Mouse (Mus musculus) liver, embryonic 11.5 days (tissue): ENCODE measurements around the gene Tnik. TPM values are rescaled to one million over a fixed set of nuclear protein-coding genes. Genes with fewer than 3 reads are reported as not detected.

ENCODE experiments used
- ATAC-seq: fragments of 200-750 bp; cut with Nextera tagmentation; replicated peaks from 2 replicates; pipeline ENCODE4 v1.8.0; 2017; ENCODE audit warnings: moderate number of reproducible peaks, mild to moderate bottlenecking, moderate TSS enrichment, moderate library complexity; ENCODE audit not compliant: low FRiP score
- DNase-seq: peaks from one replicate; pipeline ENCODE4 v3.0.0-alpha.2; 2017; ENCODE audit warnings: low spot score
- H3K27ac ChIP-seq: fragments of 300-500 bp; sonication (generic); 2 replicates; pipeline ENCODE4 v1.5.1; 2014; ENCODE audit warnings: mild to moderate bottlenecking, low read depth, low read length, control low read depth
- H3K27me3 ChIP-seq: fragments of 300-500 bp; sonication (generic); replicated peaks from 2 replicates; pipeline ENCODE4 v1.6.1; 2014; ENCODE audit warnings: low read length, mixed read lengths; ENCODE audit not compliant: control insufficient read depth, insufficient read depth
- H3K36me3 ChIP-seq: fragments of 300-500 bp; sonication (generic); 2 replicates; pipeline ENCODE4 v1.6.1; 2014; ENCODE audit warnings: mild to moderate bottlenecking, low read length, moderate library complexity, mixed read lengths; ENCODE audit not compliant: control insufficient read depth, insufficient read depth
- H3K4me1 ChIP-seq: fragments of 300-500 bp; sonication (generic); replicated peaks from 2 replicates; pipeline ENCODE4 v1.6.1; 2014; ENCODE audit warnings: low read length, mixed read lengths; ENCODE audit not compliant: control insufficient read depth, insufficient read depth
- H3K4me2 ChIP-seq: fragments of 300-500 bp; sonication (generic); 2 replicates; pipeline ENCODE4 v1.6.1; 2014; ENCODE audit warnings: mild to moderate bottlenecking, control low read depth, moderate library complexity
- H3K4me3 ChIP-seq: fragments of 300-500 bp; sonication (generic); 2 replicates; pipeline ENCODE4 v1.5.1; 2014; ENCODE audit warnings: low read depth, low read length, control low read depth
- H3K9ac ChIP-seq: fragments of 300-500 bp; sonication (generic); 2 replicates; pipeline ENCODE4 v1.6.1; 2014; ENCODE audit warnings: low read depth, low read length, control low read depth
- H3K9me3 ChIP-seq: fragments of 300-500 bp; sonication (generic); 2 replicates; pipeline ENCODE4 v1.6.1; 2016; ENCODE audit warnings: low read length, inconsistent platforms, mixed read lengths; ENCODE audit not compliant: control insufficient read depth
- WGBS: fragments of 180-500 bp; shearing (Covaris S2); extraction: QIAGEN DNeasy Blood & Tissue Kit; methylation state at CpG from one replicate; pipeline ENCODE4 v1.1.7; 2014; 5-methylcytosine and 5-hydroxymethylcytosine counted together
- polyA plus RNA-seq: library from polyadenylated mRNA; unstranded; fragments of >200 nt; fragmentation: Nextera tagmentation; extraction: Ambion mirVana; gene quantifications from 2 replicates; pipeline ENCODE4 v1.2.1, GENCODE M21; 2014

Gene Tnik
- polyA plus RNA-seq, 1 experiment from 2014 or later: 11.8 TPM

GRCm38 (mm10) chr3:28531294-28531956, 268.4 kb downstream of the Tnik start:
- no peak overlapping the region for H3K4me2 ChIP-seq
- H3K36me3 ChIP-seq: no peaks in the 10 kb centered on the region
- H3K27ac ChIP-seq: no peak overlapping the region
- no peaks in the 10 kb centered on the region for H3K27me3 ChIP-seq
- H3K4me3 ChIP-seq: no peak overlapping the region
- H3K9me3 ChIP-seq: no peaks in the 10 kb centered on the region
- no peak overlapping the region for H3K9ac ChIP-seq
- H3K4me1 ChIP-seq: no peaks in the 10 kb centered on the region
- ATAC-seq (no peak), DNase-seq (no peak)
- WGBS: 80% methylated on average over 15 of the region's 15 CpGs

- H3K9ac ChIP-seq: no peak overlapping the region
- H3K9me3 ChIP-seq: no peaks in the 10 kb centered on the region
- DNase-seq: no peak
- H3K36me3 ChIP-seq: no peaks in the 10 kb centered on the region
- H3K4me1 ChIP-seq: no peaks in the 10 kb centered on the region
- H3K27me3 ChIP-seq: no peaks in the 10 kb centered on the region
- no peak overlapping the region for H3K4me3 ChIP-seq
- H3K27ac ChIP-seq: no peak overlapping the region
- H3K4me2 ChIP-seq: no peak overlapping the region
- 88% methylated on average over 7 of the region's 7 CpGs for WGBS
- no peak for ATAC-seq
Measured at GRCm38 (mm10) chr3:28532666-28533065, 269.7 kb downstream of the Tnik start.

GRCm38 (mm10) chr3:28540121-28540520, 277.1 kb downstream of the Tnik start:
- Histone ChIP-seq H3K4me2 (no peak overlapping the region), H3K9ac (no peak overlapping the region), H3K27ac (no peak overlapping the region), H3K36me3 (no peaks in the 10 kb centered on the region), H3K9me3 (no peaks in the 10 kb centered on the region), H3K4me1 (no peaks in the 10 kb centered on the region), H3K4me3 (no peak overlapping the region), H3K27me3 (no peaks in the 10 kb centered on the region)
- DNase-seq (no peak), ATAC-seq (no peak)
- 80% methylated on average over 5 of the region's 5 CpGs for WGBS

GRCm38 (mm10) chr3:28542941-28543340, 279.9 kb downstream of the Tnik start:
- 88% methylated on average over 3 of the region's 3 CpGs for WGBS
- Histone ChIP-seq H3K9me3 (no peaks in the 10 kb centered on the region), H3K9ac (no peak overlapping the region), H3K27me3 (no peaks in the 10 kb centered on the region), H3K4me2 (no peak overlapping the region), H3K36me3 (no peaks in the 10 kb centered on the region), H3K27ac (no peak overlapping the region), H3K4me1 (no peaks in the 10 kb centered on the region), H3K4me3 (no peak overlapping the region)
- DNase-seq (no peak), ATAC-seq (no peak)

- no peak overlapping the region for H3K27ac ChIP-seq
- DNase-seq (no peak), ATAC-seq (no peak)
- no peaks in the 10 kb centered on the region for H3K4me1 ChIP-seq
- no peaks in the 10 kb centered on the region for H3K36me3 ChIP-seq
- no peak overlapping the region for H3K9ac ChIP-seq
- H3K9me3 ChIP-seq: no peaks in the 10 kb centered on the region
- no peaks in the 10 kb centered on the region for H3K27me3 ChIP-seq
- H3K4me2 ChIP-seq: no peak overlapping the region
- 78% methylated on average over 10 of the region's 10 CpGs for WGBS
- H3K4me3 ChIP-seq: no peak overlapping the region
Measured at GRCm38 (mm10) chr3:28543380-28543984, 280.5 kb downstream of the Tnik start.

- Histone ChIP-seq H3K9me3 (no peaks in the 10 kb centered on the region), H3K27ac (no peak overlapping the region), H3K36me3 (no peaks in the 10 kb centered on the region), H3K27me3 (no peaks in the 10 kb centered on the region), H3K9ac (no peak overlapping the region), H3K4me2 (no peak overlapping the region), H3K4me3 (no peak overlapping the region), H3K4me1 (no peaks in the 10 kb centered on the region)
- WGBS: 75% methylated on average over 11 of the region's 11 CpGs
- ATAC-seq (no peak), DNase-seq (no peak)
Measured at GRCm38 (mm10) chr3:28544345-28544869, 281.4 kb downstream of the Tnik start.

- Histone ChIP-seq H3K36me3 (no peaks in the 10 kb centered on the region), H3K4me1 (no peaks in the 10 kb centered on the region), H3K9ac (no peak overlapping the region), H3K4me3 (no peak overlapping the region), H3K27ac (no peak overlapping the region), H3K9me3 (no peaks in the 10 kb centered on the region), H3K27me3 (no peaks in the 10 kb centered on the region), H3K4me2 (no peak overlapping the region)
- DNase-seq: no peak
- WGBS: 53% methylated on average over 10 of the region's 10 CpGs
- no peak for ATAC-seq
Measured at GRCm38 (mm10) chr3:28547965-28548730, 285.1 kb downstream of the Tnik start.

GRCm38 (mm10) chr3:28549391-28549790, 286.4 kb downstream of the Tnik start:
- no peak overlapping the region for H3K9ac ChIP-seq
- no peak for DNase-seq
- 68% methylated on average over 6 of the region's 6 CpGs for WGBS
- no peak overlapping the region for H3K4me3 ChIP-seq
- no peaks in the 10 kb centered on the region for H3K4me1 ChIP-seq
- H3K4me2 ChIP-seq: no peak overlapping the region
- H3K27me3 ChIP-seq: no peaks in the 10 kb centered on the region
- no peak for ATAC-seq
- no peaks in the 10 kb centered on the region for H3K9me3 ChIP-seq
- H3K27ac ChIP-seq: no peak overlapping the region
- H3K36me3 ChIP-seq: no peaks in the 10 kb centered on the region
